Mouse (Mus musculus) megakaryocyte progenitor cell, adult 5-6 weeks (primary cell): ENCODE measurements around the gene Ccdc194. TPM values are rescaled to one million over a fixed set of nuclear protein-coding genes. Genes with fewer than 3 reads are reported as not detected.

Experiments used
- ATAC-seq: replicated peaks from 2 replicates; pipeline ENCODE4 v1.8.0; 2016; ENCODE audit warnings: mild to moderate bottlenecking, moderate TSS enrichment, inconsistent platforms; ENCODE audit not compliant: poor library complexity
- total RNA-seq, 2 experiments: library from RNA; stranded (forward) in 1 of 2; stranded (reverse) in 1 of 2; fragments of 157-497, 149-512 nt in 1 of 2; fragments of 200-1000 nt in 1 of 2; gene quantifications; 2 replicates each; pipeline versions ENCODE4 v1.2.3 to v1.2.4; 2015 to 2017

Gene Ccdc194
- total RNA-seq (2015) = 0.07 TPM in 1 of 2 replicates, not detected in the other
- total RNA-seq (2017) = not detected in 2 replicates

GRCm38 (mm10) chr8:71525226-71526050 is at the start of gene Ccdc194:
Gene Ccdc194, minus strand, starts transcription at chr8:71525711.
- no peak for ATAC-seq

GRCm38 (mm10) chr8:71575020-71575419 is 49.5 kb upstream of the Ccdc194 start:
- ATAC-seq = no peak

- no peak for ATAC-seq
Measured at GRCm38 (mm10) chr8:71574426-71574825, 48.9 kb upstream of the Ccdc194 start.

- ATAC-seq = no peak
Measured at GRCm38 (mm10) chr8:71572847-71573633, 47.5 kb upstream of the Ccdc194 start.

- no peak for ATAC-seq
Measured at GRCm38 (mm10) chr8:71572077-71572476, 46.6 kb upstream of the Ccdc194 start.

- ATAC-seq = peak; percentile 79
Measured at GRCm38 (mm10) chr8:71570291-71570954, 44.9 kb upstream of the Ccdc194 start.

- ATAC-seq = peak; percentile 62
Measured at GRCm38 (mm10) chr8:71569366-71570290, 44.1 kb upstream of the Ccdc194 start.

GRCm38 (mm10) chr8:71568941-71569340 is 43.4 kb upstream of the Ccdc194 start:
- ATAC-seq = no peak

- ATAC-seq = peak; percentile 22
Measured at GRCm38 (mm10) chr8:71568387-71568937, 43.0 kb upstream of the Ccdc194 start, which contains the start of gene Slc27a1. Gene Slc27a1, plus strand, starts transcription at chr8:71568882.

- no peak for ATAC-seq
Measured at GRCm38 (mm10) chr8:71567587-71567986, 42.1 kb upstream of the Ccdc194 start.

- ATAC-seq = no peak
Measured at GRCm38 (mm10) chr8:71566501-71566900, 41.0 kb upstream of the Ccdc194 start, which contains the start of gene Nxnl1. Gene Nxnl1, minus strand, starts transcription at chr8:71566601.

- ATAC-seq = no peak
Measured at GRCm38 (mm10) chr8:71563992-71564391, 38.5 kb upstream of the Ccdc194 start.

- ATAC-seq = peak; percentile 73
Measured at GRCm38 (mm10) chr8:71562751-71563150, 37.2 kb upstream of the Ccdc194 start.

GRCm38 (mm10) chr8:71561401-71561800 is 35.9 kb upstream of the Ccdc194 start:
- peak; percentile 59 for ATAC-seq

GRCm38 (mm10) chr8:71560765-71561164 is 35.3 kb upstream of the Ccdc194 start:
- ATAC-seq = no peak

GRCm38 (mm10) chr8:71560071-71560470 is 34.6 kb upstream of the Ccdc194 start:
- no peak for ATAC-seq

GRCm38 (mm10) chr8:71558958-71559690 is 33.6 kb upstream of the Ccdc194 start:
- ATAC-seq = peak; percentile 72

- ATAC-seq = no peak
Measured at GRCm38 (mm10) chr8:71558071-71558957, 32.8 kb upstream of the Ccdc194 start, which contains the start of gene Tmem221. Gene Tmem221, minus strand, starts transcription at chr8:71558871.
